Mouse (Mus musculus) embryonic facial prominence, embryonic 15.5 days (tissue): ENCODE measurements at regions not wholly inside any gene's neighbourhood (a gene's known extent, or its start where the extent isn't known, plus 50 kb on each side); places are given as distances from the start of the nearest gene placed in this dataset.

Experiments used
- ATAC-seq: fragments of 200-750 bp; cut with Nextera tagmentation; 2 replicates; pipeline ENCODE4 v1.8.0; 2017; ENCODE audit warnings: low read depth, moderate TSS enrichment; ENCODE audit not compliant: insufficient number of reproducible peaks, low FRiP score, low TSS enrichment
- H3K27ac ChIP-seq: fragments of 300-500 bp; sonication (generic); replicated peaks from 2 replicates; pipeline ENCODE4 v1.5.1; 2015; ENCODE audit warnings: mild to moderate bottlenecking, inconsistent platforms
- H3K27me3 ChIP-seq: fragments of 300-500 bp; sonication (generic); 2 replicates; pipeline ENCODE4 v1.6.1; 2015; ENCODE audit warnings: inconsistent platforms
- H3K36me3 ChIP-seq: fragments of 300-500 bp; sonication (generic); 2 replicates; pipeline ENCODE4 v1.6.1; 2015; ENCODE audit warnings: mild to moderate bottlenecking, inconsistent platforms
- H3K4me1 ChIP-seq: fragments of 300-500 bp; sonication (generic); 2 replicates; pipeline ENCODE4 v1.6.1; 2015; ENCODE audit warnings: inconsistent platforms
- H3K4me2 ChIP-seq: fragments of 300-500 bp; sonication (generic); replicated peaks from 2 replicates; pipeline ENCODE4 v1.6.1; 2015; ENCODE audit warnings: mild to moderate bottlenecking, inconsistent platforms
- H3K4me3 ChIP-seq: fragments of 300-500 bp; sonication (generic); replicated peaks from 2 replicates; pipeline ENCODE4 v1.5.1; 2015; ENCODE audit warnings: mild to moderate bottlenecking, inconsistent platforms
- H3K9ac ChIP-seq: fragments of 300-500 bp; sonication (generic); 2 replicates; pipeline ENCODE4 v1.6.1; 2015; ENCODE audit warnings: inconsistent platforms
- H3K9me3 ChIP-seq: fragments of 300-500 bp; sonication (generic); replicated peaks from 2 replicates; pipeline ENCODE4 v1.6.1; 2016; ENCODE audit warnings: inconsistent platforms
- WGBS: fragments of 180-500 bp; shearing (Covaris S2); methylation state at CpG from one replicate; pipeline ENCODE4 v1.1.7; 2015; 5-methylcytosine and 5-hydroxymethylcytosine counted together

- no peak overlapping the region for H3K27ac ChIP-seq
- no peak overlapping the region for H3K4me3 ChIP-seq
- no peak for ATAC-seq
- no peaks in the 10 kb centered on the region for H3K36me3 ChIP-seq
- H3K27me3 ChIP-seq, result no peaks in the 10 kb centered on the region
- WGBS, result 66% methylated on average over 4 of the region's 4 CpGs
- H3K9ac ChIP-seq, result no peak overlapping the region
- no peaks in the 10 kb centered on the region for H3K4me1 ChIP-seq
- H3K4me2 ChIP-seq, result no peak overlapping the region
- H3K9me3 ChIP-seq, result no peaks in the 10 kb centered on the region
Measured at GRCm38 (mm10) chr3:42227679-42228398, 485.4 kb downstream of the D3Ertd751e start.

GRCm38 (mm10) chr3:42228399-42228755 lies 486.0 kb downstream of the D3Ertd751e start:
- no peak overlapping the region for H3K9ac ChIP-seq
- no peaks in the 10 kb centered on the region for H3K9me3 ChIP-seq
- H3K27me3 ChIP-seq, result no peaks in the 10 kb centered on the region
- no peaks in the 10 kb centered on the region for H3K4me1 ChIP-seq
- H3K4me3 ChIP-seq, result no peak overlapping the region
- ATAC-seq, result no peak
- H3K36me3 ChIP-seq, result no peaks in the 10 kb centered on the region
- H3K27ac ChIP-seq, result no peak overlapping the region
- WGBS, result 62% methylated on average over 3 of the region's 3 CpGs
- H3K4me2 ChIP-seq, result no peak overlapping the region

- Histone ChIP-seq H3K9ac (no peak overlapping the region), H3K27me3 (no peaks in the 10 kb centered on the region), H3K4me1 (no peaks in the 10 kb centered on the region), H3K4me3 (no peak overlapping the region), H3K36me3 (no peaks in the 10 kb centered on the region), H3K27ac (no peak overlapping the region), H3K4me2 (no peak overlapping the region), H3K9me3 (no peaks in the 10 kb centered on the region)
- WGBS, result 83% methylated on average over 5 of the region's 5 CpGs
- no peak for ATAC-seq
Measured at GRCm38 (mm10) chr3:42232268-42232667, 489.9 kb downstream of the D3Ertd751e start.

- Histone ChIP-seq H3K4me3 (no peak overlapping the region), H3K4me1 (no peaks in the 10 kb centered on the region), H3K9ac (no peak overlapping the region), H3K27ac (no peak overlapping the region), H3K9me3 (no peaks in the 10 kb centered on the region), H3K27me3 (no peaks in the 10 kb centered on the region), H3K36me3 (no peaks in the 10 kb centered on the region), H3K4me2 (no peak overlapping the region)
- 74% methylated on average over 3 of the region's 3 CpGs for WGBS
- ATAC-seq, result no peak
Measured at GRCm38 (mm10) chr3:42233756-42234155, 491.3 kb downstream of the D3Ertd751e start.

GRCm38 (mm10) chr3:42235515-42235914 lies 493.1 kb downstream of the D3Ertd751e start:
- Histone ChIP-seq H3K27me3 (no peaks in the 10 kb centered on the region), H3K36me3 (no peaks in the 10 kb centered on the region), H3K9ac (no peak overlapping the region), H3K4me2 (no peak overlapping the region), H3K4me3 (no peak overlapping the region), H3K27ac (no peak overlapping the region), H3K4me1 (no peaks in the 10 kb centered on the region), H3K9me3 (no peaks in the 10 kb centered on the region)
- WGBS, result 85% methylated on average over 1 of the region's 1 CpGs
- no peak for ATAC-seq
